Mouse (Mus musculus): ENCODE measurements around the gene Tnrc6c. TPM values are rescaled to one million over a fixed set of nuclear protein-coding genes. Genes with fewer than 3 reads are reported as not detected.
A peak's percentile ranks its signal among the peaks of the same experiment; 100 is the strongest.

The Tnrc6c gene
- polyA plus RNA-seq, 1 experiment from 2014 or later: 7.4 TPM

DNA sequence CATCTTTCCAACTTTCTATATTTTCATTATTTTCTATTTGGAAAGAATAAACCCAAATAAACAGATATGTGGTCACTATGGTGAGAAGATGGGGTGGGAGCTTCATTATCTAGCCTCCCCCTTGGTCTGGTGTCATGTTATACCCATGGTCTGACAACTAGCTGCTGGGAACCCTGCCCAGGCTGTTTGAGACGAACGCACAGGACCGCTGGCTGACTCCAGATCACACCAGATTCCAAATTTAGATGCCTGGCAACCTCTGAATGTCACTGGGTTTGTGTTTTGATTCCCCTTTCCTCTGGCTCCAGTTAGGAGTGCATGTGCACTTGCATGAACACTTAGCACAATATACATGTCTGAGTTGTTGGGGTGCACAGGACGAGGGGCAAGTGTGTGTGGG is 7.3 kb upstream of the Tnrc6c start:
- no peak overlapping the region for H3K4me3 ChIP-seq
- WGBS: 66% methylated on average over 4 of the region's 4 CpGs
- peaks cover 26% of the 10 kb centered on the region for H3K27me3 ChIP-seq (ENCODE audit: insufficient read depth, poor library complexity, severe bottlenecking)
- no peaks in the 10 kb centered on the region for H3K36me3 ChIP-seq
- no peak for DNase-seq (ENCODE audit: low spot score)
- no peaks in the 10 kb centered on the region for H3K9me3 ChIP-seq
- H3K27ac ChIP-seq: no peak overlapping the region
- H3K4me1 ChIP-seq: peaks cover 18% of the 10 kb centered on the region

DNA sequence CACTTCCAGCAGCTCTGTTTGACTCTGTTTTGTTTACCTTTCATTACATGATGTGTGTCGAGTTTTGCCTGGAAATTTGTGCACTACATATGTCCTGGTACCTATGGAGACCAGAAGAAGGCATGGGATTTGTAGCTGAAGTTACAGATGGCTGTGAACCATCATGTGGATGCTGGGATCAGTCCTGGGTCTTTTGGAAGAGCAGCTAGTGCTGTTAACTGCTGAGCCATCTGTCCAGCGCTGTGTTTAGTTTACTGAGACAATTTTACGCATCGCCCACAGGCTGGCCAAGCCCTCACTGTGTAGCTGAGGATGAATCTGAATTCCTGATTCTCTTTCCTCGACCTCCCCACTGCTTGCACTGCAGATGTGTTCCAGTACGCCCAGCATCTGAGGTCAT is 6.1 kb upstream of the Tnrc6c start:
- Histone ChIP-seq H3K4me1 (peaks cover 9% of the 10 kb centered on the region; the same call in 1 of the 2 replicates), H3K9me3 (no peaks in the 10 kb centered on the region), H3K36me3 (no peaks in the 10 kb centered on the region), H3K27ac (no peak overlapping the region), H3K27me3 (ENCODE audit: insufficient read depth, poor library complexity, severe bottlenecking) (peaks cover 36% of the 10 kb centered on the region), H3K4me3 (no peak overlapping the region)
- WGBS: 72% methylated on average over 6 of the region's 6 CpGs
- DNase-seq (ENCODE audit: low spot score): no peak

DNA sequence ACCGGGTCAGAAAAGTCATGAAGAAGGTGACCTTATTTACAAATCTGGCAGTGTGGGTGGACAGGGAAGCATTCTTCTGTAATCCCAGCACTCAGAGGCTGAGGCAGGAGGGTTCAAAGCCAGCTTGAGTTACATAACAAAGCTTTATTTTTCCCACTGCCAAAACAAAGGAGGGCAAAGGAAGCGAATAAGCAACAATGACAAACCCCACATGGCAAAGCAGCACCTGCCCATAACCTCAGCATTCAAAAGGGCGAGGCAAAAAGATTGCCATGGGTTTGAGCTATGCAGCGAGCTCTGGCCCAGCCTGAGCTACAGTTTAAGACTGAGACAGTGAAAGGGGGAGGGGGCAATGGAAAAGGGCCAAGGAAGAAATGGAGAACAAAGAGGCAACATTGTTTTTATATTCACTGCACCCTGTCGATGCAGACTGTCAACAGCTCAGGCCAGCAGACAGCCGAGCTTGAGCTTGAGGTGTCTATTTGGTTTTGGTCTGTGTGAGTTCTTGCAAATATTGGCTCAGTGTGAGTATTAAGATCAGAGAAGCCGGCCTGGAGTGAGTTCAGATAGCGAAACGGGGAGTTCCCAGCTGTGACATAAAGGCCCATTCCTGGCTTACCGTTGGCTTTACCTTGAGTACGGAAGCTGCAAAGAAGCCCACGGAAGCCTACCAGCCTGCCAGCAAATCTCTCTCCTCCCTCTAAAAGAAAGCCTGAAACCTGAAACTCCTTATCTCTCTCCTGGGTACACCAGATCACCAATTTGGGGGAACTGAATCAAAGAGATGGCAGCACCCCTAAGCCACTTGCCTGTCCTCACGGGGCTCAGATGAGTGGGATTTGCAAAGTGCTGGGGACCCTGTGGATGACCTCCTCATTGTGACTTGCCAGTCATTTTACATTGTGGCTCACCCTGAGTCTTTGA is 3.1 kb upstream of the Tnrc6c start:
- 49% methylated on average over 13 of the region's 13 CpGs for whole genome bisulfite sequencing
- H3K36me3 ChIP-seq: no peaks in the 10 kb centered on the region
- no peak for DNase-seq (ENCODE audit: low spot score)

DNA sequence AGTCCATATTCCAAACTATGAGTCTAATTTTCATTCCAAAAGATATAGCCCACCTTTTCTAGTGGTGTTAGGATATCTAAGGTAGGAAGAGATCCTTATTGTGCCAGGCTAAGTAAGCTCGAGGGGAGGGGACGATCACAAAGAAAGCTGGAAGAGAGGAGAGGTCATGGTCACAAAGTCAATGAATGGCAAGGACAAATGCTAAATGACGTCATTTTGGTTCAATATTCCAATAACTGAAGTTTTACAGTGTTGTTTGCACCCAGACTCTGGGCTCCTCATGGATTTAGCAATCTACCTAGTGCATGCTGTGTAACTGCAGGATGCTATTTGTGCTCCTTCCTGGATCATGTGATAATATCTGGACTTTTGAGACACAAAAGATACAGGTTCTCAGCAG is 1.2 kb upstream of the Tnrc6c start:
- Histone ChIP-seq H3K9me3 (no peaks in the 10 kb centered on the region), H3K4me1 (peaks cover 22% of the 10 kb centered on the region), H3K4me3 (peak overlapping the region; percentile 96; the same call in 1 of the 2 replicates), H3K27ac (no peak overlapping the region), H3K36me3 (no peaks in the 10 kb centered on the region), H3K27me3 (ENCODE audit: insufficient read depth, poor library complexity, severe bottlenecking) (peaks cover 27% of the 10 kb centered on the region)
- no peak for DNase-seq (ENCODE audit: low spot score)
- 78% methylated on average over 3 of the region's 3 CpGs for whole genome bisulfite sequencing

More for the DNA sequence above, 3.1 kb upstream of the Tnrc6c start:
- Histone ChIP-seq H3K27me3 (ENCODE audit: insufficient read depth, poor library complexity, severe bottlenecking) (peaks cover 27% of the 10 kb centered on the region), H3K4me3 (no peak overlapping the region), H3K27ac (no peak overlapping the region), H3K9me3 (no peaks in the 10 kb centered on the region), H3K4me1 (peaks cover 20% of the 10 kb centered on the region)

DNA sequence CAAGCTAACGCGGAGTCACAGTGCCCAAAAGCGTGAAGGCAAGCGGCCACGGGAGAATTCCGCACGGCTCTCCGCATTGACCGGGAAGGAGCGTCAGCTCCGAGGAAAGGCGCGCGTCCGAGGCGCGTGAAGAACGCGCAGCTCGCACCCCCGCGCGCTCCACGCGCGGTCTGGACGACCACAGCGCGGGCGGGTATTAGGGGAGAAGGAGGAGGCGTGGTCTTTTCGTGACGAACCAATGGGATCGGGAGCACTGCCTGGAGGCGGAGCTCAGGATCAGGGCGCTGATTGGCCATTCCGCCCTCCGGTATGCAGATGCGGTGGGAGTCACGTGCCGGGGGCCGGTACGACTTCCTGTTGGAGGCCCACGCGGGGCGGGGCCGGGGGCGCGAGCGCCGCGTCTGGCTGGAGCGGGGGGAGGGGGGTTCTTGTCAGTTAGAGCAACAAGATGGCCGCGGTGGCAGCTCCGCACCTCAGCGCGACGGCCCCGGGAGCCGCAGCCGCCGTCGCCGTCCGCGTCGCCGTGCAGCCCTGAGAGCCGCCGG is 363 bp downstream of the Tnrc6c start:
- H3K4me3 ChIP-seq: peak overlapping the region; percentile 96
- no peaks in the 10 kb centered on the region for H3K9me3 ChIP-seq
- peaks cover 30% of the 10 kb centered on the region for H3K4me1 ChIP-seq
- peak; percentile 100 for DNase-seq (ENCODE audit: low spot score)
- no peaks in the 10 kb centered on the region for H3K36me3 ChIP-seq
- peak overlapping the region; percentile 98 for H3K27ac ChIP-seq
- H3K27me3 ChIP-seq (ENCODE audit: insufficient read depth, poor library complexity, severe bottlenecking): peaks cover 27% of the 10 kb centered on the region
- WGBS: under 1% methylated on average over 71 of the region's 71 CpGs

DNA sequence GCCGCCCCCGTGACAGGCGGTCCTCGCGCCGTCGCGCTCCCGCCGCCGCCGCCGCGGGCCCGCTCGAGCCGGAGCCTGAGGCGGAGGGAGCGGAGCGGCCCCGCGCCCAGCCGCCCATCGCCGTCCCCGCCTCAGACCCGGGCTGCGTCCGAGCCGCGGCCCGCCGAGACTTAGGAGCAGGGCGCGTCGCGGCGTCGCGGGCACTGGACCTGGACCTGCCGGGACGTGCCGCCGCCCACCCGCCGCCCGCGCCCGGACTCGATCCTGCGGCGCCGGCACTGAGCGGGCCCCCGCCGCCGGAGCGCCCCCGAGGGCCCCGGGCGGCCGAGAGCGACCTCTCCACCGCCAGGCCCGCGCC is 824 bp downstream of the Tnrc6c start:
- Histone ChIP-seq H3K9me3 (no peaks in the 10 kb centered on the region), H3K4me1 (peaks cover 30% of the 10 kb centered on the region), H3K4me3 (peak overlapping the region; percentile 96), H3K27me3 (ENCODE audit: insufficient read depth, poor library complexity, severe bottlenecking) (peaks cover 27% of the 10 kb centered on the region), H3K27ac (peak overlapping the region; percentile 98), H3K36me3 (no peaks in the 10 kb centered on the region)
- no peak for DNase-seq (ENCODE audit: low spot score)
- WGBS: 2% methylated on average over 61 of the region's 66 CpGs

DNA sequence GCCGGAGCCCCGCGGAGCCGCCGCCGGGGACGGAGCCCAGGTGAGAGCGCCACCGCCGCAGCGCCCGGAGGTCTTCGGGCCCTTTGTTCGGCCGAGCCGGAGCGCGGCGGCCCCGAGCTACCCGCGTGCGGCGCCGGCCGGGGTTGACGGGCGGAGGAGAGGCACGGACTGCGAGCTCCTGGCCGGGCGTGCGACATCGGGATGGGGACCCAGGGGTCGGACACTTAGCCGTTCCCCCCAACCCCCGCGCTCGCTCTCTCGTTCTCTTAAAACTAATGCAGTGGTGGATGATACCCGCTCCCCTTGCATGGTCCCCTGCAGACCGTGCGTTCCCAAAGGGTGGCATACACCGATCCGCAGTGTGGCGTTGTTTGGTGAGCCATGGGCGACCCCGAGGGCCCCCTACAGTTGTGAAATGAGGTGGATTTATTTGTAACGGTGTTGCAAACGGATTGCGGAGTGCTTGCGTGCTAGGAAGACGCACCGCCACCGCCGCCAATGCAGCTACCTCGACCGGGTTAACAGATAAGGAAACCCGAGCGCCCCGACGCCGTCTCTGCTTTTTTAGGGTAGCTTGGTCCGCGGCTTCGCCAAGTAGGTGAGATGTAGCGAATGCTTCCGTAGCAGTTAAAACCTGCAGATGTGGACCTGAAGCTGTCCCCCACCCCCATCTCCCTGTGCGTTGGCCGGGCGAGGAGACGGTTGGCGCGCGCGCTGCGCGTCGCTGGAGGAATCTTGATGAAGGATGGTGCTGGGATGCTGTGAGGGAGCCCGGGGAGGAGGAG is 1.4 kb downstream of the Tnrc6c start:
- peaks cover 30% of the 10 kb centered on the region for H3K4me1 ChIP-seq
- peaks cover 25% of the 10 kb centered on the region for H3K27me3 ChIP-seq (ENCODE audit: insufficient read depth, poor library complexity, severe bottlenecking)
- H3K36me3 ChIP-seq: no peaks in the 10 kb centered on the region
- H3K27ac ChIP-seq: peak overlapping the region; percentile 98
- WGBS: under 1% methylated on average over 74 of the region's 80 CpGs
- DNase-seq (ENCODE audit: low spot score): peak; percentile 81
- peak overlapping the region; percentile 96 for H3K4me3 ChIP-seq
- no peaks in the 10 kb centered on the region for H3K9me3 ChIP-seq

DNA sequence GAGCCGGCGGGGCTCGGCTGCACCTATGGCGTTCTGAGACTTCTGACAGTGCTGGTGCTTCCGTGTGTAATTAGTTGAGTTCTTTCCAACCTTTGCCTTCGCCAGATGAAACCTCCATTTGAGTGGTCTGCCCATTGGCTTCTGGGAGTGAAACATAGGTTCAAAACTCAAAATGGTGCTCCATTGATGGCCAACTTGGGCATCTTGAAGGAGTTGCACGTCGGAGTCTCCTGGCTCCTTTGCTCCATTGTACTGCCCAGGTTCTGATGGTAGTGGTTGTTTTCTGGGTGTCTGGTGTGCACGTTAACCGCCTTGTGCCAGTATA is 1.9 kb downstream of the Tnrc6c start:
- no peak for DNase-seq (ENCODE audit: low spot score)
- Histone ChIP-seq H3K9me3 (no peaks in the 10 kb centered on the region), H3K4me3 (peak overlapping the region; percentile 96), H3K36me3 (no peaks in the 10 kb centered on the region), H3K27me3 (ENCODE audit: insufficient read depth, poor library complexity, severe bottlenecking) (peaks cover 20% of the 10 kb centered on the region), H3K4me1 (peaks cover 30% of the 10 kb centered on the region), H3K27ac (peak overlapping the region; percentile 98)
- 8% methylated on average over 10 of the region's 10 CpGs for WGBS

DNA sequence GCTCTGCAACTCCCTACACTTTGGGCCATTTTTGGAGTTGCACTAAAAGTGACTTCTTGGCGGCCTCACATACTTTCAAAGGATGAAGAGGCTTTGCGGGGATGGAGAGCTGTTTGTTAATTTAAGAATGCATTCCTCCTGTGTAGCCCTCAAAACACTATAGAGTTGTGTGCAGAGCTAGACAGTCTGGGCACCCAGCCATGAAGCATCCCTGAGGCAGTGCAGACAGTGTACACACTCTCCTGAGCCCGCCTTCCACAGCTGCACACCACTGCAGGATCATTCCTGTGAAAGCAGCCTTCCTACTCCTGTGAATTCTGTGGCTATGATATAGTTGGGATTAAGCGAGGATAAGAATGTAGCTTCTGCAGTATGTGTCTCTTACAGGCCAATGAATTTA is 4.9 kb downstream of the Tnrc6c start:
- Histone ChIP-seq H3K4me1 (peaks cover 28% of the 10 kb centered on the region), H3K4me3 (no peak overlapping the region), H3K36me3 (no peaks in the 10 kb centered on the region), H3K27ac (no peak overlapping the region), H3K9me3 (no peaks in the 10 kb centered on the region), H3K27me3 (ENCODE audit: insufficient read depth, poor library complexity, severe bottlenecking) (no peaks in the 10 kb centered on the region)
- WGBS: 68% methylated on average over 4 of the region's 4 CpGs
- DNase-seq (ENCODE audit: low spot score): no peak

DNA sequence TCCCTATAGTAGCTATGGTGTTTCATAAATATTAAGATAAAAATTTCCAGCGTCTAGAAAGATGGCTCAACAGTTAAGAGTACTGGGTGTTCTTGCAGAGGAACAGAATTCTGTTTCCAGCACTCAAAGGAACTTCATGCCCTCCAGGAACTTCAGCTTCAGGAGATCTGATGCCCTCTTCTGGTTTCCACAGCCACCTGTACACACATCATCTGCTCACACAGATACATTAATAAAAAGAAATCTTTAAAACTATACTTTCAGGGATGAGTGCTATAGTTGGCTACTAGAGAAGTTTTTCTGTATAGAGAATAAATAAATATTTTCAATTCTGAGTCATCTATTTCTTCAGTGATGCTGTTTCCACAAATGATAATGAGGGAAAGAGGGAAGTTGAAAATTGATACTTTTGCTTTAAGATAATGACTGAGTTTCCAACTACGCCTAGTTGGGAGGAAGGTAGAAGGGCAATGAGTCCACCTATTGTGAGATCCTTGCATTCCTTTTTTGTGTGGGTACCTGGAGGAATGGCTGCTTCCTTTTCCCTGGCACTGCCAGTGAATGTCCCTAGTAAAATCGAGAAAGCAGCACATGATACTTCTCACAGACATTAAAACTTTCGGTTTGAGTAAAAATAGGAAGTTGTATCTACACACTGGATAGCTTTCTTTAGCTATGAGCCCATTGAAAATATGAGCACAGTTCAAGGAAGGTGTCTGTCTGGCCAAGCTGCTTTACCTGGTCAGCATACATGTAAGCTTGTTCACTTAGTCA is 9.1 kb downstream of the Tnrc6c start:
- no peak for DNase-seq (ENCODE audit: low spot score)
- Histone ChIP-seq H3K4me3 (no peak overlapping the region), H3K27ac (no peak overlapping the region), H3K4me1 (peaks cover 31% of the 10 kb centered on the region), H3K27me3 (ENCODE audit: insufficient read depth, poor library complexity, severe bottlenecking) (no peaks in the 10 kb centered on the region), H3K9me3 (no peaks in the 10 kb centered on the region), H3K36me3 (no peaks in the 10 kb centered on the region)
- WGBS: 78% methylated on average over 4 of the region's 4 CpGs

DNA sequence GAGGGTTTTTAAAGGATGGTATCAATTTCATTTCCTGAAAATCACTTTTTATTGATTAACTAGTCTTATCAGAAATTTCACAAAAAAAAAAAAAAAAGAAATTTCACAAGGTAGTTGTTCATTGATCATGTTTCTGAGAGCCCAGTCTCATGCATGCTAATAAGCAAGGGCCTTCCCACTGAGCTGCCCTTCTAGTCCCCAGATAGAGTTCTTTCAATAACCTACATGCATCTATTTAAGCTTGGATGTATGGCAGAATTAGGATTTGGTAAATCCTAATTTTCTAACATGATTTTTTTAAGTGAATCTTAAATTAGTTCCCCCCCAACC is 9.7 kb downstream of the Tnrc6c start:
- no peaks in the 10 kb centered on the region for H3K9me3 ChIP-seq
- no peaks in the 10 kb centered on the region for H3K36me3 ChIP-seq
- no peaks in the 10 kb centered on the region for H3K27me3 ChIP-seq (ENCODE audit: insufficient read depth, poor library complexity, severe bottlenecking)
- no peak for DNase-seq (ENCODE audit: low spot score)
- H3K4me3 ChIP-seq: no peak overlapping the region
- H3K27ac ChIP-seq: no peak overlapping the region
- peaks cover 30% of the 10 kb centered on the region for H3K4me1 ChIP-seq

DNA sequence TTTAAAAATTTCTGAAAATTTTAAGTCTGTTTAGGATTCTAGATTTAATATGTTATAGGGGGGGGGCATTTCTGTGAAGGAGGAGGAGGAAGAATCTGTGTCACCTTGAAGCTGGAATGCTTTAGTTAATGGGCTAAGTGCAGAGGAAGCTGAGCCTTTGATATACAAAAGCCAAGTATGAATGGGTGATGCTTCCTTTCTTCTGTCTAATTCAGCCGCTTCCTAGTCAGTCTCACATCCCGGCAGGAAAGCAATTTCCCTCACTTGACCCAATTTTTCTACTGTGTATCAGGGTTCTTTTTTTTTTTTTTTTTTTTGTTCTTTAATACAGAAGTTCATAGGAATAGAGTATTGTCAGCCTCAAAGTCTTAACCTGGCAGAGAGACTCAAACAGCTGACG is 11.1 kb downstream of the Tnrc6c start:
- no peaks in the 10 kb centered on the region for H3K36me3 ChIP-seq
- H3K9me3 ChIP-seq: no peaks in the 10 kb centered on the region
- peaks cover 24% of the 10 kb centered on the region for H3K4me1 ChIP-seq
- WGBS: 67% methylated on average over 3 of the region's 3 CpGs
- no peak overlapping the region for H3K27ac ChIP-seq
- H3K27me3 ChIP-seq (ENCODE audit: insufficient read depth, poor library complexity, severe bottlenecking): no peaks in the 10 kb centered on the region
- DNase-seq (ENCODE audit: low spot score): no peak
- no peak overlapping the region for H3K4me3 ChIP-seq

DNA sequence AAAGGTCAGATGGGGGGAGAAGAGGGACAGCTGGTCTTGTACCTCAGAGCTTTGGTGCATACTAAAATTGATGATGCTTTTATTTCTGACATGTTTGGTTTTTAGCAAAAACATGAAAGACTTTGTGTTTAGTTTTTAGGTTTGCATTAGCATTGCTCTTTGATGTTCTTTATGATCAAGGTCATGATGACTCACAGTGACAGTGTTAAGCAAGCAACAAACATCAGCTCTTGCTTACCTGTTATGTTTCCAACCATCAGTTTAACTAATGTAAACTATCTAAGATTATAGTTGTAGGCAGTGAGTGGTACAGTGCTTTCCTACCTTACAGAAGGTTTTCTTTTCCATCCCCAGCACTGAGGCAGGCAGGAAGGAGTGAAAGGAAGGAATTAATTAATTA is 12.5 kb downstream of the Tnrc6c start:
- H3K9me3 ChIP-seq: no peaks in the 10 kb centered on the region
- H3K4me1 ChIP-seq: peaks cover 24% of the 10 kb centered on the region
- no peak overlapping the region for H3K4me3 ChIP-seq
- no peak overlapping the region for H3K27ac ChIP-seq
- no peak for DNase-seq (ENCODE audit: low spot score)
- no peaks in the 10 kb centered on the region for H3K27me3 ChIP-seq (ENCODE audit: insufficient read depth, poor library complexity, severe bottlenecking)
- no peaks in the 10 kb centered on the region for H3K36me3 ChIP-seq
